ENCODE assay signal across 10 mouse cellular contexts in genomic region chr2:132741862-132742347, GRCm38 (mm10). TPM values are rescaled to one million over a fixed set of nuclear protein-coding genes. Genes with fewer than 3 reads are reported as not detected.
A peak's percentile ranks its signal among the peaks of the same experiment; 100 is the strongest.
DNase-seq lines count a peak whose midpoint lies in the region; ATAC-seq and TF ChIP-seq lines count a peak whose summit lies in the region.
"Had no signal": no experiment of that assay in that cellular context is flagged by ENCODE, and none has a peak within 500 bp of the region (broad histone marks: within the 10 kb centered on the region; RNA-seq: fewer than 3 reads in every experiment).

No protein-coding gene starts in this region.

- peak; percentile 15; the same call in 1 of the 2 replicates for TF ChIP-seq CTCF in cortical plate, adult 2 months (IDR thresholded peaks at IDR 0.05; ENCODE audit: extremely low read depth, insufficient read depth, low read length)

- ATAC-seq in kidney, embryonic 15.5 days (replicated peaks; ENCODE audit: low FRiP score): no peak
- no peak for ATAC-seq in megakaryocyte progenitor cell, adult 5-6 weeks (replicated peaks; ENCODE audit: poor library complexity)

- no peak overlapping the region for H3K4me2 ChIP-seq in kidney, embryonic 15.5 days
- peak overlapping the region; percentile 74 for H3K4me2 ChIP-seq in myocyte (ENCODE audit: low read depth)
- H3K4me2 ChIP-seq: lung, embryonic 14.5 days had no signal

- DNase-seq in kidney, adult 11 months: peak; percentile 28
- DNase-seq in kidney, postnatal 10 days: peak; percentile 24
- DNase-seq in thymus, adult 18-20 months: no peak
- DNase-seq in c-Kit-positive CD71-positive TER-119-positive erythroid progenitor cells, embryonic 14.5 days (ENCODE audit: low spot score): no peak
- DNase-seq: heart, postnatal 10 days; lung, embryonic 14.5 days had no signal

- no peak overlapping the region for H3K9ac ChIP-seq in kidney, embryonic 15.5 days
- H3K9ac ChIP-seq: lung, embryonic 14.5 days had no signal

- no peak overlapping the region for H3ac ChIP-seq in myocyte (ENCODE audit: control insufficient read depth, insufficient read length)

- 59% methylated on average over 8 of the region's 8 CpGs for WGBS in kidney, embryonic 15.5 days

- no peaks in the 10 kb centered on the region for H3K79me2 ChIP-seq in myocyte (ENCODE audit: control insufficient read depth, insufficient read depth)

- no peak overlapping the region for H3K4me3 ChIP-seq in kidney, embryonic 15.5 days (replicated peaks)
- no peak overlapping the region for H3K4me3 ChIP-seq in cortical plate, adult 2 months (ENCODE audit: insufficient read depth, low read length)
- no peak overlapping the region for H3K4me3 ChIP-seq in myocyte

- no peaks in the 10 kb centered on the region for H3K36me3 ChIP-seq in kidney, embryonic 15.5 days
- H3K36me3 ChIP-seq in myocyte (ENCODE audit: control insufficient read depth, insufficient read depth): no peaks in the 10 kb centered on the region

- H3K9me3 ChIP-seq in kidney, embryonic 15.5 days (replicated peaks): no peaks in the 10 kb centered on the region

- no peak overlapping the region for H3K27ac ChIP-seq in kidney, embryonic 15.5 days
- H3K27ac ChIP-seq in cortical plate, adult 2 months (ENCODE audit: insufficient read depth, low read length): 0 out of 2 replicates have a peak overlapping the region, but pooled peaks have one; percentile 63

- 0 out of 2 replicates have a peak, but pooled peaks have one; percentile 11 for TF ChIP-seq POLR2A in cortical plate, adult 2 months (IDR thresholded peaks at IDR 0.05; ENCODE audit: extremely low read depth, insufficient read depth, low read length)
- TF ChIP-seq POLR2A in myocyte (IDR thresholded peaks at IDR 0.05; ENCODE audit: insufficient read length, low read depth): peak; percentile 21

- H3K27me3 ChIP-seq in kidney, embryonic 15.5 days: no peaks in the 10 kb centered on the region
- H3K27me3 ChIP-seq in myocyte (ENCODE audit: control insufficient read depth, insufficient read depth, insufficient read length): no peaks in the 10 kb centered on the region

- no peaks in the 10 kb centered on the region for H3K4me1 ChIP-seq in kidney, embryonic 15.5 days
- H3K4me1 ChIP-seq in cortical plate, adult 2 months (ENCODE audit: control insufficient read depth, insufficient read depth, low read length): peaks cover 7% of the 10 kb centered on the region

TF ChIP-seq in myocyte, 11 proteins besides CTCF, POLR2A, EP300 and RAD21:
- TF ChIP-seq MYOD1 (IDR thresholded peaks at IDR 0.05; ENCODE audit: control insufficient read depth in 1 of 3, insufficient read length in 2 of 3, low read depth in 2 of 3) (peak in 2 of 3 experiments; percentile 78 to 85), MYOG (IDR thresholded peaks at IDR 0.05; ENCODE audit: control insufficient read depth in 1 of 3, insufficient read depth in 1 of 3, insufficient read length in 2 of 3, low read depth in 2 of 3) (peak in 1 of 3 experiments; percentile 70), POLR2AphosphoS2 (IDR thresholded peaks at IDR 0.05; ENCODE audit: insufficient read length, low read depth) (no peak), MAX (IDR thresholded peaks at IDR 0.05; ENCODE audit: low read depth) (no peak), REST (IDR thresholded peaks at IDR 0.05; ENCODE audit: insufficient read depth, insufficient read length) (no peak), TCF12 (IDR thresholded peaks at IDR 0.05; ENCODE audit: insufficient read depth, poor library complexity, severe bottlenecking) (no peak), USF1 (IDR thresholded peaks at IDR 0.05; ENCODE audit: low read depth) (no peak), TCF3 (IDR thresholded peaks at IDR 0.05; ENCODE audit: insufficient read length, low read depth) (no peak), CEBPB (IDR thresholded peaks at IDR 0.05; ENCODE audit: insufficient read depth, poor library complexity, severe bottlenecking) (no peak), E2F4 (IDR thresholded peaks at IDR 0.05; ENCODE audit: insufficient read depth) (no peak), SRF (IDR thresholded peaks at IDR 0.05; ENCODE audit: control insufficient read depth, insufficient read length, low read depth) (no peak)

RNA-seq across cellular contexts. Expression of gene Chgb, which starts 39.2 kb away (rescaled TPM):
- 4.3 and 31.0 TPM in 2 replicates for polyA plus RNA-seq in kidney, embryonic 15.5 days (2015; fragmentation: Nextera tagmentation; extraction: Ambion mirVana)
- polyA plus RNA-seq in cortical plate, adult 2 months (2012; rRNA removed): 234 and 289 TPM in 2 replicates
- polyA plus RNA-seq in myocyte (2012; fragmentation: generic; extraction: Trizol): 0.04 TPM
- total RNA-seq in megakaryocyte progenitor cell, adult 5-6 weeks (2015): not detected in 2 replicates
- not detected in 2 replicates for total RNA-seq in megakaryocyte progenitor cell, adult 5-6 weeks (2017)

RNA-seq across cellular contexts. Expression of gene Shld1, which starts 55.2 kb away (rescaled TPM):
- polyA plus RNA-seq in kidney, embryonic 15.5 days (2015; fragmentation: Nextera tagmentation; extraction: Ambion mirVana): 15.2 and 16.2 TPM in 2 replicates
- polyA plus RNA-seq in cortical plate, adult 2 months (2012; rRNA removed): 21.7 and 23.4 TPM in 2 replicates
- polyA plus RNA-seq in myocyte (2012; fragmentation: generic; extraction: Trizol): 5.1 TPM
- 4.3 and 8.2 TPM in 2 replicates for total RNA-seq in megakaryocyte progenitor cell, adult 5-6 weeks (2015)
- total RNA-seq in megakaryocyte progenitor cell, adult 5-6 weeks (2017): 4.4 and 7.7 TPM in 2 replicates

Comparison
In these comparisons a context has a peak if more than half of its experiments do, and no peak if none do; other contexts are left out.
1. DNase-seq: peak in kidney, adult 11 months (single experiment) and kidney, postnatal 10 days (single experiment); none in thymus, adult 18-20 months (0 of 2) and c-Kit-positive CD71-positive TER-119-positive erythroid progenitor cells, embryonic 14.5 days (single experiment).